Mouse (Mus musculus) heart, postnatal 0 days (tissue): ENCODE measurements around the gene Lmna.

Source experiments
- CTCF ChIP-seq: IDR thresholded peaks from 2 replicates; pipeline ENCODE4 v1.5.1; 2016; ENCODE audit warnings: antibody characterized with exemption, control low read depth, low read depth
- EP300 ChIP-seq: IDR thresholded peaks from 2 replicates; pipeline ENCODE4 v1.6.1; 2016; ENCODE audit warnings: antibody characterized with exemption, low read depth

DNA sequence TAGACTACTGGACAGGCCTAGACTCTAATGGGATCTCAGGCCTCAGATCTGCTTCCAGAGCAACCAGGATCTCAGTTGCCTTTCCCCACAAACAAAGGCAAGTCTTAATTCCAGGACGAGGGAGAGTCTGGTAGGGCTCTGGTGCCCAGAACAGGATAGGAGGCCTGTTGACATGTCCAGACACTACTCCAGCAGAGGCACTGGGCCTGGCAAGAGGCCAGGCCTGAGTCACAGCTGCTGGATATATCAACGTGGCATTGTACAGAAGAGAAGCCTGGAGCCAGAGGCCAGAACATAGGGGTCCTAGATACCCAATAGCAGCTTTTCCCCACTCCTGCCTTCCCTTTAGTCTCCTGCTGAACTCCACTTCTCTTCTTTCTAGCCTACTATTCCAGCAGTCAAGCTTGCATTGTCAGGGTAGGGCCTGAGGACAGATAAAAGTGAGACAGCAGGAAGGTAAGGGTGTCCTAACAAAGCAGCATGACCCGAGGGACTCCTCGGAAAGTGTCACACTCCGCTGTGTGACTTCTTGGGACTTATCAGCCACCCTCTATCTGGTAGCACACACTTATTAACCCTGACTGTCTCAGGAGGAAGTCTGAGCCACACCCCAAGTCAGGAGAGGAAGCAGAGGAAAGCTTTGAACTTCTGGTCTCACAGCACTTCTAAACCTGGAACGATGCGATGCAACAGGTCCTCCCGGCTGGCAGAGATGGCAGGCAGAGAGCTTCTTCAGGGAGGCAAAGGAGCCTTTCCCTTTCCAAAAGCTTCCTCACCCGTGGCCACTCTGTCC, 14.7 kb downstream of the Lmna start:
- TF ChIP-seq CTCF, result no peak
- no peak for TF ChIP-seq EP300
